Mouse (Mus musculus) heart, adult 2 months (tissue): ENCODE results near the gene Agxt2.

Source experiments
- CTCF ChIP-seq: fragments of 200-600 bp; IDR thresholded peaks from 2 replicates; pipeline ENCODE4 v1.8.1; 2022; ENCODE audit warnings: antibody characterized with exemption, mild to moderate bottlenecking, moderate library complexity
- EP300 ChIP-seq: fragments of 200-500 bp; IDR thresholded peaks from 2 replicates; pipeline ENCODE4 v1.6.1; 2011; ENCODE audit warnings: low read depth, low read length, control low read depth; ENCODE audit not compliant: insufficient read depth
- POLR2A ChIP-seq: fragments of 200-500 bp; IDR thresholded peaks from 2 replicates; pipeline ENCODE4 v1.6.1; 2011; ENCODE audit warnings: mild to moderate bottlenecking, low read depth, low read length, control low read depth; ENCODE audit not compliant: insufficient read depth

- TF ChIP-seq CTCF (no peak), POLR2A (no peak), EP300 (no peak)
Observed at GRCm38 (mm10) chr15:10436893-10437292, 78.6 kb downstream of the Agxt2 start.
